Mouse (Mus musculus) lung, embryonic 15.5 days (tissue): ENCODE data around the gene Eml6. TPM values are rescaled to one million over a fixed set of nuclear protein-coding genes. Genes with fewer than 3 reads are reported as not detected.

ENCODE experiments used
- ATAC-seq: fragments of 200-750 bp; cut with Nextera tagmentation; 2 replicates; pipeline ENCODE4 v1.8.0; 2017; ENCODE audit warnings: moderate number of reproducible peaks, borderline replicate concordance; ENCODE audit not compliant: low FRiP score, low TSS enrichment; ENCODE audit errors: extremely low read depth
- H3K27ac ChIP-seq: fragments of 300-500 bp; sonication (generic); 2 replicates; pipeline ENCODE4 v1.5.1; 2015; ENCODE audit warnings: moderate library complexity, mild to moderate bottlenecking, inconsistent platforms
- H3K27me3 ChIP-seq: fragments of 300-500 bp; sonication (generic); 2 replicates; pipeline ENCODE4 v1.6.1; 2015; ENCODE audit warnings: inconsistent platforms
- H3K36me3 ChIP-seq: fragments of 300-500 bp; sonication (generic); 2 replicates; pipeline ENCODE4 v1.6.1; 2015; ENCODE audit warnings: inconsistent platforms
- H3K4me1 ChIP-seq: fragments of 300-500 bp; sonication (generic); 2 replicates; pipeline ENCODE4 v1.6.1; 2015; ENCODE audit warnings: inconsistent platforms
- H3K4me2 ChIP-seq: fragments of 300-500 bp; sonication (generic); 2 replicates; pipeline ENCODE4 v1.6.1; 2015; ENCODE audit warnings: inconsistent platforms, mild to moderate bottlenecking, moderate library complexity
- H3K4me3 ChIP-seq: fragments of 300-500 bp; sonication (generic); 2 replicates; pipeline ENCODE4 v1.5.1; 2015; ENCODE audit warnings: mild to moderate bottlenecking, inconsistent platforms
- H3K9ac ChIP-seq: fragments of 300-500 bp; sonication (generic); 2 replicates; pipeline ENCODE4 v1.6.1; 2015; ENCODE audit warnings: inconsistent platforms
- H3K9me3 ChIP-seq: fragments of 300-500 bp; sonication (generic); 2 replicates; pipeline ENCODE4 v1.6.1; 2016; ENCODE audit warnings: inconsistent platforms
- WGBS: fragments of 180-500 bp; shearing (Covaris S2); methylation state at CpG from one replicate; pipeline ENCODE4 v1.1.7; 2015; 5-methylcytosine and 5-hydroxymethylcytosine counted together
- polyA plus RNA-seq: library from polyadenylated mRNA; unstranded; fragments of >200 nt; fragmentation: Nextera tagmentation; extraction: Ambion mirVana; gene quantifications from 2 replicates; pipeline ENCODE4 v1.2.1, GENCODE M21; 2015

Gene Eml6
- polyA plus RNA-seq, 1 experiment from 2014 or later, result 0.69 TPM

DNA sequence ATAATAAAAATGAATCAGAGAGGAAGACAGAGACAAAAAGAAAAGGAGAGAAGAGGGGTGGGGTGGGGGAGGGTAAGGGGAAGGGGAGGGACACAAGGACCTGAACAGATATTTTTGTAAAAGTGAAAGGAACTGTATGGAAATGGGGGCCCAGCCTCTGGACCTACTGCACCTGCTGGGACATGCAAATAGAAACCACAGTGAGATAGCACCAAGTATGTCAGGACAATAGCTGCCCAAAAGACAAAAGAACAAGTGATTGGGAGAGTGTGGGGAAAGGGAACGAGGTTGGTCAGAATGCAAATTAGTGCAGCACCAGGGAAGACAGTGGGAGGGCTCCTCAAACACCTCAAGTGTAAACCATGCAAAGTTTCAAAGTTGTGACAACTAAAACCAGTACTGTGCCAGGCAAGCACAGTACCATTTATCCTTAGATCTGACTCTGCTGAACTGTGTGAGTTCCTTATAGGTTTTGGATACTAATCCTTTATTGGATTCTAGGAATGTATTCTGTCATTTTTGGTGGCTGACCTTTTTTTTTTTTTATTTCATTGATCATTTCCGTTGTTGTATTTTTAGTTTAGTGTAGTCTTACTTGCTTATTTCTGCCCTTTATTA, 246.3 kb downstream of the Eml6 start:
- no peaks in the 10 kb centered on the region for H3K4me1 ChIP-seq
- no peak overlapping the region for H3K4me2 ChIP-seq
- H3K9me3 ChIP-seq, result no peaks in the 10 kb centered on the region
- no peak overlapping the region for H3K27ac ChIP-seq
- H3K27me3 ChIP-seq, result no peaks in the 10 kb centered on the region
- WGBS, result 44% methylated on average over 2 of the region's 2 CpGs
- no peak overlapping the region for H3K9ac ChIP-seq
- H3K36me3 ChIP-seq, result no peaks in the 10 kb centered on the region
- no peak overlapping the region for H3K4me3 ChIP-seq
- no peak for ATAC-seq

DNA sequence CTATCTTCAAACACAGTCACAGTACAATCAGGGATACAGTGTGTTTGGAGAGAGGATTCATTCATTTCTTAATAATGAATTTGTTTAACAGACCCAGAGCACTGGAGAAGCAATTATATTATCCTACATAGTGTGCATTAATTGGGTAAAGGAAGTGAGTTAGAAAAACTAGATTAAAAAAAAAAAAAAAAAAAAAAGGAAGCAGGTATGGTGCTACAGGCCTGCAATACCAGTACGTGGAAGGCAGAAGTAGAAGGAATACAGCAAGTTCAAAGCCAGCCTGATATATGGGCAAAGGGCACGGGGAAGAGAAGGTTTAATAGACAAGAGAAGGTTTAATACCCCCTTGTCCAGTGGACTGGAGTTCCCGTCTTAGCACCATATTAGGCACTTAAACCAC, 246.9 kb downstream of the Eml6 start:
- no peaks in the 10 kb centered on the region for H3K27me3 ChIP-seq
- no peak overlapping the region for H3K4me2 ChIP-seq
- no peak overlapping the region for H3K4me3 ChIP-seq
- H3K27ac ChIP-seq, result no peak overlapping the region
- no peak overlapping the region for H3K9ac ChIP-seq
- ATAC-seq, result no peak
- no peaks in the 10 kb centered on the region for H3K4me1 ChIP-seq
- H3K36me3 ChIP-seq, result no peaks in the 10 kb centered on the region
- 64% methylated on average over 3 of the region's 3 CpGs for WGBS
- H3K9me3 ChIP-seq, result no peaks in the 10 kb centered on the region

DNA sequence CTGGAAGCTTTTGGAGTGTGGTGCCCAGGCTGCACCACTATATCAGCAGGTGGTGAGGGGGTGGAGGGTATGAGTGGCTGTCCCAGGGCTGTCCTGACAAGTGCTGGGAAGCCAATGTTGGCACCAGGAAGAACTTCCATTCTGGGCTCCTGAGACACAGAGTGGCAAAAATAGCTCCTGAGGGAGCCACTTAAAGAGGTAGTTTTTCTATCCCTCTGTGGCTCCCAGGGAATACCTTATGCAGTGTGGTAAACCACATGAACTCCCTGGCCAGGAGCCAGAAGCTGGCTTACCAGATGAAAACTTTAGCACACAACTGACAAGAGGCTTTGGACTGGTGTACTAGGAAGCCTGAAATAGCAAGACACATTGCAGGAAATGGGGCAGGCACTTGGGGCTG, 247.9 kb downstream of the Eml6 start:
- H3K4me1 ChIP-seq, result no peaks in the 10 kb centered on the region
- no peak overlapping the region for H3K4me2 ChIP-seq
- no peaks in the 10 kb centered on the region for H3K9me3 ChIP-seq
- no peaks in the 10 kb centered on the region for H3K27me3 ChIP-seq
- no peak overlapping the region for H3K4me3 ChIP-seq
- H3K36me3 ChIP-seq, result no peaks in the 10 kb centered on the region
- H3K9ac ChIP-seq, result no peak overlapping the region
- no peak for ATAC-seq
- H3K27ac ChIP-seq, result no peak overlapping the region

DNA sequence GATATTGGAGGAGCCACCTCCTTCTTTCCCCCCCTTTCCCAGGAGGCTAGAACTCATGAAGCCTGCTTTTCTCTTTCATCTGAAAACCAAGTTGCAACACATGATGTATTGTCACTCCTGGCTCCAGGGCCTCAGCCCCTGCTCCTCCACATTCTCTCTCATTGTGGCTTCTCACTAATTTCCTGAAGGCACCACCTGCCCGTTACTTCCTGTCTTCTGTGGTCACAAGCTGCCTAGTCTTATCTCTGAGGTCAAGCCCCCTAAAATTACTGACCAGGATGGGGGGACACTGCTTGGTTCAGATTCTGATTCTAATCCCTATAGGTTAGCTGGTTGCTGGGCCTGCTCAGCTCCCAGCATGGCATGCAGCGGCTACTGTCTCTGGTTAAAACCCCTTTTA, 251.1 kb downstream of the Eml6 start:
- no peaks in the 10 kb centered on the region for H3K36me3 ChIP-seq

DNA sequence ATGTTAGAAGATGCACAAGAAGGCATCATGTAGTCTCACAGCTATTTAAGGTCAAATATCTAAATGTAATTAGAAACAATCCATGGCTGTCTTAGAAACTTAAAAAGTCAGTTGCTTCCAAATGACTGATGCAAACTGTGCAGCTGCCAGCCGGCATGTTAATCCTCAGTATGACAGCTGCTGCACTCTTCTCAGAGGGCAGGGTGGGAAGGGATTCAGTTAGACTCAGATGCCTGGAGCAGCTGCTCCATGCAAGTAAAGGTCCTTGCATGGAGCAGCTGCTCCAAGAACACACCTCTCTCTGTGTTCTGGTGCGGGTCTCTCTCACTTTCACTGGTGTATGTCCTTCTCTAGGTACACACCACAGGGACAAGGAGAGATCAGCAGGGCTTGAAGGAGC, 251.5 kb downstream of the Eml6 start:
- ATAC-seq, result no peak
- no peak overlapping the region for H3K9ac ChIP-seq
- no peaks in the 10 kb centered on the region for H3K9me3 ChIP-seq
- H3K4me1 ChIP-seq, result no peaks in the 10 kb centered on the region
- no peaks in the 10 kb centered on the region for H3K36me3 ChIP-seq
- H3K27ac ChIP-seq, result no peak overlapping the region
- 42% methylated on average over 2 of the region's 2 CpGs for WGBS
- no peak overlapping the region for H3K4me2 ChIP-seq
- no peak overlapping the region for H3K4me3 ChIP-seq
- H3K27me3 ChIP-seq, result no peaks in the 10 kb centered on the region

More for the DNA sequence above, 251.1 kb downstream of the Eml6 start:
- H3K4me2 ChIP-seq, result no peak overlapping the region
- no peaks in the 10 kb centered on the region for H3K27me3 ChIP-seq
- ATAC-seq, result no peak
- H3K4me3 ChIP-seq, result no peak overlapping the region
- no peak overlapping the region for H3K9ac ChIP-seq
- WGBS, result 58% methylated on average over 2 of the region's 2 CpGs
- no peaks in the 10 kb centered on the region for H3K4me1 ChIP-seq
- no peak overlapping the region for H3K27ac ChIP-seq
- no peaks in the 10 kb centered on the region for H3K9me3 ChIP-seq

DNA sequence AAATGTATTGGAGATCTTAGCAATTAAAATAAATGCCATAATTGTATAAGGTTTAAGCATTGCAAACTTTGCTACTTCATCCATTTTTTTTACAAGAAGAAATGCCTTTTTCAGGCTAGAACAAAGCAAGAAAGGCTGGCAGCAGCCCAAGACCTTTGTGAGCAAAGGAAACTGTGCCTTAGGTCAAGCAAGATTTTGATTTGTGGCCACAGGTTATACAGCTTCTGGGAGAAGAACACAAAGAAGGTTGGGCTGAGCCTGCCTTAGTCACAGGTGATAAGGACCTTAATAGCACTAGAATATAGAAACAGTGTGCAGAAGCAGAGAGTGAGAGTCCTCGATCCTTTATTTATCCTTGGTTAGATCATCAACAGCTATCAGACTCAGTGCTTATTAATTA, 253.6 kb downstream of the Eml6 start:
- WGBS, result 56% methylated on average over 1 of the region's 1 CpGs
- H3K9ac ChIP-seq, result no peak overlapping the region
- no peak overlapping the region for H3K4me2 ChIP-seq
- H3K4me1 ChIP-seq, result no peaks in the 10 kb centered on the region
- no peak for ATAC-seq
- H3K4me3 ChIP-seq, result no peak overlapping the region
- no peaks in the 10 kb centered on the region for H3K36me3 ChIP-seq
- no peaks in the 10 kb centered on the region for H3K27me3 ChIP-seq
- H3K9me3 ChIP-seq, result no peaks in the 10 kb centered on the region
- H3K27ac ChIP-seq, result no peak overlapping the region

DNA sequence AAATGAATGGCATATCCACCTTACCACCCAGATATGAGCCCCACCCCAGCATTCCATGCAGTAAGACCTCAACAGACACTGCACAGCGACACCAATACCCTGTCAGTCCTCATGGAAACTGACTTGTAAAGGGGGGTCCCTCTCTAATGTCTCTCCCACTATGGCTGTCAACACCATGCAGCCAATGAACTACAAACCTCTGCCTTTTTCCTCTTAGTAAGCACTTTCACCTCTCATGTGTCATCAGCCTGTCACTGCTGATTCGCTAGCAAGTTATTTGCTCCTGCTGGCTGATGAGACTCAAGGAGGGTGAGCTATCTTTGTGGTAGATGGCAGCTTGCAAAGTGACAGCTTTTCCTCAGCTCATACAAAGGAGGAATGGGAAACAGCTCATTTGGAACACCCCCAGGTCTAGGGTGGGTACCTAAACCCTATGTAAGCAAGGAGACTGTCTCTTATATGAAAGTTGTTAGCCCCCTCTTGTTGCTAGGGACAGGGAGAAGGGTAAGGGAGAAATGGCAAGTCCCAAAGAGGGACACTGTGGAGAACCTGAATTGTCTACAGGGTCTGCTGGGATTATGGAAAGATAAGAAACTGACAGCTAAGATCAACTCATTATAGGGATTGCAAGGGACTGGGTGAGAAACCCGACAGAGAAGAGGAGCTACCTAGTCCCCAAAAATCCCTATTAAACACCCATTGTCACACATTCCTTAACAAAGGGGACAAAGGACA, 255.0 kb downstream of the Eml6 start:
- Histone ChIP-seq H3K27ac (no peak overlapping the region), H3K36me3 (no peaks in the 10 kb centered on the region), H3K9me3 (no peaks in the 10 kb centered on the region), H3K4me3 (no peak overlapping the region), H3K4me2 (no peak overlapping the region), H3K9ac (no peak overlapping the region), H3K27me3 (no peaks in the 10 kb centered on the region), H3K4me1 (no peaks in the 10 kb centered on the region)
- 48% methylated on average over 3 of the region's 3 CpGs for WGBS
- ATAC-seq, result no peak

DNA sequence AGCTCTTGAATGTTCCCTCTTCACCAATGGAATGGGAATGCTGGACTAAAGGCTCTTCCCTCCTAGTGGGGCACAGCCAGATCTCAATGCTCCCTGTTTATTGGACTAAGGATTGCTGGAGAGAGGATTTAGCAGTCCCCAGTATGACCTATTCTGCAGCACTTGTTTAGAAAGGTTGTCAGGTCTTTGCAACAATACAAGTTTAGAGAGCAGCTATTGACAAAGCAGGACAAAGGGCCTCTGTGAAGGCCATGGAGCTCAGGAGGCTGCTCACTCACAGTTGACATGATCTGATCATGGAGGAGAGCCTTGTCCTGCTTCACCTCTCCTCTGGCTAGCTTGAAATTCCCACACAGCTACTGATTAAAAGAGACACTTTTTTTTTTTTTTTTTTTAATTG, 257.3 kb downstream of the Eml6 start:
- no peak overlapping the region for H3K4me3 ChIP-seq
- no peak overlapping the region for H3K27ac ChIP-seq
- no peaks in the 10 kb centered on the region for H3K36me3 ChIP-seq
- no peak overlapping the region for H3K9ac ChIP-seq
- no peaks in the 10 kb centered on the region for H3K4me1 ChIP-seq
- no peak overlapping the region for H3K4me2 ChIP-seq
- H3K27me3 ChIP-seq, result no peaks in the 10 kb centered on the region
- ATAC-seq, result no peak
- no peaks in the 10 kb centered on the region for H3K9me3 ChIP-seq

DNA sequence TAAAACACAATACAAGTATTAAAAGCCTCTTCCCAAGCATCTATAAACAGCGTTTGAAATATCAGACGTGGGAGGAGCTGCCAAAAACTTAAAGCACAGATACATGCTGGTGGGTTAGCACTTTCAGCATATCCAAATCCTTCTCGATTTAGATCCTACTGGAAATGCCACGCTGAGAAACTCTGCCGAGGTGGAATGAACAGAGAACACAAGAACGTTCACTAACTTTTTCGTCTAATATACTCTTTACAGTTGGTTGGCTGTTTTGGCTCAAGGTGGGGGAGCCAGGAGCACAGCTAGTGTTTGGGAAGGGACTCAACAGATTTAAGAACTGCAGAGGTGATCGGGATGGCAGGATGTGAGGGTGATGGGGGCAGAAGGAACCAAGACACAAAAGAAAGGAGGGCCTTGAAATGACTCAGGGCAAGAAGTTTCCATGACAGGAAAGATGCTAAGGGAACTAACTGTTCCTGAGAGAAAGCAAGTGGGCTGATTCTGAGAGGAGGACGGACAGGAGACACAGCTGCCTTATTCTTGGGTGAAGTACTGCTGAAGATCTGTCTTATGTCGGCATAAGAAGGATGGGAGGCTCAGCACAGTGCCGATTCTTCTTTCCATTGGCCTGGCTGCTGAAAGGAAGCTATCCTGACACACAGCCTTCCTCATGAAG, 259.4 kb downstream of the Eml6 start:
- Histone ChIP-seq H3K9me3 (no peaks in the 10 kb centered on the region), H3K4me2 (no peak overlapping the region), H3K9ac (no peak overlapping the region), H3K36me3 (no peaks in the 10 kb centered on the region), H3K27ac (no peak overlapping the region), H3K27me3 (no peaks in the 10 kb centered on the region), H3K4me3 (no peak overlapping the region), H3K4me1 (no peaks in the 10 kb centered on the region)
- ATAC-seq, result no peak
- WGBS, result 69% methylated on average over 11 of the region's 11 CpGs

DNA sequence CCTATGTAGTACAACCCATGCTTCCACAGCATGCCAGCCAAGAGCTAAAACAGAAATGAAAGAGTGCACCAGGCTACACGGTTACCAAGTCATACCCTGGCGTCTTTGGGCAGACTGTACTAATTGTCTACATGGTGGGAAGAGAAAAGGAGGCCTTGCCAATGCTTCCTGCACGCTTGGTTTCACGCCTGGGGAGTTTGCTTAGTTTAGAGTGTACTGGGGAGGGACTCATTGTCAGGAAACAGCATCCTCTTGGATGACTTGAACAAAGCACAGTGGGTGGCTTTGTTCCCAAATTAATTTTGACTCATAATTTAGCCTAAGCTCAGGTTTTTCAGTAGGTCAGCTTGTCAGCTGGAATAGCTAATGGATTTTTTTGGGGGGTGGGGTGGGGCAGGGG, 260.8 kb downstream of the Eml6 start:
- Histone ChIP-seq H3K4me1 (no peaks in the 10 kb centered on the region), H3K27me3 (no peaks in the 10 kb centered on the region), H3K4me3 (no peak overlapping the region), H3K4me2 (no peak overlapping the region), H3K36me3 (no peaks in the 10 kb centered on the region), H3K9me3 (no peaks in the 10 kb centered on the region), H3K9ac (no peak overlapping the region), H3K27ac (no peak overlapping the region)
- 76% methylated on average over 4 of the region's 4 CpGs for WGBS
- ATAC-seq, result no peak

DNA sequence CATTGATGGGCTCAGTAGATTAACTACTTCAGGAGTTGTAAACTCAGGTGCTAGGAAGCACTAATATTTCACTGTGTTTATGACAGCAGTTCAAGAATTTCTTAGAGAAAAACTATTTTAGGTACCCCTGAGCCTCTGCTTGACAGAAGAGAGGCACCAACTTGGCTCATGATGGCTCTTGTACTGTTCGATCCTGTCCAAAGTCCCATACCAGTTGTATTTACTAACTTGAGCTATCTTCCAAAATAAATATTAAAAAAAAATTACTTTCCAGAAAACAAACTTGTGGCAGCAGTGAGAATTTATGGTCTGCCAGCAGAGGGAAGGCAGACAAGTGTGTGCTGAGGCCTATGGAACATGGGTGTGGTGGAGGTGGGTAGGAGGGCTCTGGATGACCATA, 263.1 kb downstream of the Eml6 start:
- no peak for ATAC-seq
- no peaks in the 10 kb centered on the region for H3K9me3 ChIP-seq
- H3K4me3 ChIP-seq, result no peak overlapping the region
- no peaks in the 10 kb centered on the region for H3K27me3 ChIP-seq
- no peaks in the 10 kb centered on the region for H3K4me1 ChIP-seq
- H3K27ac ChIP-seq, result no peak overlapping the region
- H3K36me3 ChIP-seq, result no peaks in the 10 kb centered on the region
- H3K9ac ChIP-seq, result no peak overlapping the region
- WGBS, result 80% methylated on average over 1 of the region's 1 CpGs
- no peak overlapping the region for H3K4me2 ChIP-seq

DNA sequence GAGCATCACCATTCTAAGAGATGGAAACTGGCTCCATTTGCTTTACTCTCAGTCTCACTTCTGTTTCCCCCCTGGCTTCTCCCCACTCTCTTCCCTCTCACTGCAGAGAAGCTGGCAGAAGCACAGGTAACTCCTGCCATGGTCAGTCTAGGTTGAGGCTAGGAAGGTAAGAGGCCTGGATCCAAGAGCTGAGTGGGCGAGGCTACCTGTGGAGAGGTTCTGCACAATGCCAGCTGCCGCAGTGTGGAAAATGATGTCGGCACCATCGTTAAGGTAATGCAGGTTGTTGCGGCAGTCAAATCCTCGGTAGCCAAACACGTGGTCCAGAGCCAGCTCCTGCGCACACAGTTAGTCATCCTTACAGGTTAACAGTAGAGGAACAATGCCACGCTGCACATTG, 264.4 kb downstream of the Eml6 start:
- 93% methylated on average over 9 of the region's 9 CpGs for WGBS
- no peaks in the 10 kb centered on the region for H3K27me3 ChIP-seq
- no peak for ATAC-seq
- H3K4me1 ChIP-seq, result no peaks in the 10 kb centered on the region
- H3K4me2 ChIP-seq, result no peak overlapping the region
- H3K9ac ChIP-seq, result no peak overlapping the region
- H3K9me3 ChIP-seq, result no peaks in the 10 kb centered on the region
- no peak overlapping the region for H3K27ac ChIP-seq
- H3K36me3 ChIP-seq, result no peaks in the 10 kb centered on the region
- no peak overlapping the region for H3K4me3 ChIP-seq
